Mouse (Mus musculus) natural killer cell, adult 2 months (primary cell): ENCODE data around the gene Frmd4a.
"Not testable (repeated sequence)": the region's sequence is repeated elsewhere in the genome, so short reads cannot be mapped to it uniquely, and the experiment has no call there.

Source experiments
- DNase-seq, 2 experiments: peaks; one replicate each; pipeline ENCODE4 v3.0.0; 2022; ENCODE audit warnings: low spot score in 2 of 2

Frmd4a gene

DNA sequence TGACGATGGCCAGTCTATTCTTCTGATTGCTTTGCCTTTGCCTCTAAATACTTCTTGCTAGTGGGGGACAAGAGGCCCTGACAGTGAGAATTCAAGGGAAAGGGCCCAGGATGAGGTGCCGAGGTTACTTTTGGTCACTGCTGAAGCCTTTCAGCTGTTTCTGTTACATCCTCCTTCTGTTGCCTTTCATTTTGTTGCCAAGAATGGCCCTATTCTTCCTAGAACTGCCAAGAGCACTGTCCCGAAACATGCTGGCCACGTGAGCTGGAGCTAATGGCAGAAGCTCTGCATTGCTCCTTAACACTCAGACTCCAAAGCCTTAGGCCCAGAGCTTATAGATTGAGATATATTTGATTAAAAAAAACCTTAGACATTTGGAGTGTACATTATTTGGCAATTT is 178.5 kb downstream of the Frmd4a start:
- no peak for DNase-seq

GRCm38 (mm10) chr2:4209234-4209633 is 191.7 kb downstream of the Frmd4a start:
- DNase-seq = no peak

- DNase-seq = no peak
Observed at GRCm38 (mm10) chr2:4222497-4222828, 204.9 kb downstream of the Frmd4a start.

GRCm38 (mm10) chr2:4223316-4223715 is 205.8 kb downstream of the Frmd4a start:
- DNase-seq = no peak

- no peak for DNase-seq
Observed at GRCm38 (mm10) chr2:4226941-4227558, 209.5 kb downstream of the Frmd4a start.

DNA sequence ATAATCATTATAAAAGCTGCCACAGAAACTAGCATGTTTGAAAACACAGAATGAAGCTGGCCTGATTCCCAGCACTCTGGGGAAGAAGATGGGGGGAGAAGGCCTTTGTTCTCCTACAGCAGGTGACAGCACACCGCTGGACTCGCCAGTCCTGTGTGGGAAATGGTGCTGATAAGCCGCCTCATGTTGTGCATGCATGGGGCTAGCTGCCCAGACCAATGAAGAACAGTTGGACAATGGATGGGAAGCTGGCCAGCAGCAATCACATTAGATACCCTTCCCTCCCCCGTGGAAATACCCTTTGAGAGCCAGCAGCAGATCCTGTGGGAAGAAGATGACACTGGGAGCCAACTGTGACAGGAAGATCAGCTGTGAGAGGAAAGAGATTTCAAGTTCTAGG is 210.0 kb downstream of the Frmd4a start:
- no peak for DNase-seq

DNA sequence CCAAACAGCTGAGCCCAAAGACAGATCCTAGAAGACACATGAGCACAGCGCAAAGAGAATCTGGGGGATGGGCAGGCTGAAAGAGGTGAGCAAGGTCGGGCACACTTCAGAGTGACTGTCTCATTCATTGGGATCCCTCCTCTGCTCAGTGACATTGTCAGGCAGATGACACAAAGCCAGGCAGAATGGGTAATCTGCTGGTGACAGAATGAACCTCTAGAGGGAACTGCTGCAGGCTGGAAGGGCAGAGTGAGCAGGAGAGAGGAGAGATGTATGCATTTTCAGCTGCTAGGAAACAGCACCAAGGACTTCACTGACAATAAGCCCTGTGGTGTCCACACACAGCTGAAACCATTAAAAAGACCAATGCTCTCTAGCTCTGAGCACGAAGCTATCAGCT is 211.0 kb downstream of the Frmd4a start:
- DNase-seq = no peak

- DNase-seq = no peak
Observed at GRCm38 (mm10) chr2:4232335-4232734, 214.8 kb downstream of the Frmd4a start.

DNA sequence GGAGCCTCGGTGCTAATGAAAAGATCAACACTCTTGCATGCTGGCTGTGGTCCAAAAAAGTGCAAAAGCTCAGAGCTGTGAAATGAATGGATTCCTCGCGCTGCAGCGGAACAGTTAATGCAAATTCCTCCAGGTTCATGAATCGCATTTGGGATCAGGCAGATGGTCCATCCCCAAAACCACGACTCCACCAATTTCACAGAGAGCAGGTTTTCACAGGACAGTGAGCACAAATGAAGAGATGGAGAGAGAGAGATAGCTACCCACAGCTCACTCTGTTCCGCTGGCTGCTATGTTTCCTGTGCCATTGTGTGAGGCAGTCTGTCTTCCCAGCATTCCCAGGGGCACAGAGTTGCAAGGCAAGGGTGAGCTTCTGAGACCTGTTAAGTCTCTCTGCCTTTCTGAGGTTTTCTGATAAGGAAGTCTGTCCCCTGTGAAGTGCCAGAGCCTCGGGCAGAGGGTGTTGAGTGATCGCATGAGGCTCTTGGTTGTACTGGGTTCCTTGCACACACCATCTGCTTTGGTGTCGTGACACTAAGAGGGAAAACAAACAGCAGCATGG is 215.3 kb downstream of the Frmd4a start:
- DNase-seq = no peak

DNA sequence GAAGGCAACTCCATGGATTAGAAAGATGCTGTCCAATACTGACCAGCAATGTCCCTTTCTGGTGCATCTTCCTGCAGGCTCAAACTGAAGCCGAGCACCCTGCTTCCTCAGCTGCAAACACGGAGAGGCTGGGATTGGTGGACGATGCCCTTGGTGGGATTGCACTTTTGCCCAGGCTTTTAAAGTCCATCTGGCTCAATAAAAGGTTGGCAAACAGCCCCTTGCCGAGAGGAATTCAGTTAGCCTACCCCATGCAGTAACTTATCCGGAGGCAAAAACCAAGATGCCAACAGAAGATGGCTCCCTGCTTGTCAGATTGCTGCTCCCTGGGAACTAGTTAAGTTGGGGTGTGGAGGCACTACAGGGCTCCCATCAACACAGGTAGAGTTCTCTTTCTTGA is 220.2 kb downstream of the Frmd4a start:
- no peak for DNase-seq

DNA sequence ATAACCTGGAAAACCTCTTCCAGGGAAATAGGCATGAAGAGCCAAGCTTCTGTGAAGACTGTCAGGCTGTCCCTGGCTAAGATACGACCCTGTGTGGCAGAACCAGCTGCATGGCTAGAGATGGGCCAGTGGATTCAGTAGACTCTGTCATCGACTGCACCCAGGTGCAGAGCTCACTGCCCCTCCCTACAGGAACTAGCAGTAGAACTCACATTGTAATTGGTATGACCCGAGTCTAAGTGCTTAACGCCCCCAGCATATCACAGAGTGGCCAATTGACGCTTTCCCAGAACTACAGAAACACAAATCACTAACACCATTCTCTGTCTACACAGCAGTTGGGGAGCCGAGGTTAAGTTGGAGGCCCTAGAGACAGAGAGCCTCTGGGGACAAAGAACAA is 232.2 kb downstream of the Frmd4a start:
- DNase-seq = no peak

GRCm38 (mm10) chr2:4252541-4253291 is 235.2 kb downstream of the Frmd4a start:
- DNase-seq = no peak

DNA sequence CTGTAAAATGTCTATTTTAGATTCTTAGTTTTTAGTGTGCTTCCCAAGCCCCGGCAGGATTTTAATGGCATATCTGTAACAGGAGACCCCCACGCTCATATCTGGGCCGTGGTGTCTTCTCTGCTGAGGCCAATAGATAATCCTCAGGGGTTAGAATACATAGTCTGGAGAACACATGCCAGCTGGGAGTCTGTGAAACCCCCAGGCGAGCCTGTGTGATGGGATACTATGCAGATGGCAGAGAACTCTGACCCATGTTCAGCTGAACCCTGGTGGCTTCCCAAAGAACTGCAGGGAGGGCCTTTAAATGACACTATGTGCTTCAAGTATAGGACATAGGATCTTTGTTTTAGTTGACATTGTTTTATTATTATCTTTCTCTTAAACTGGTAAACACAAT is 235.8 kb downstream of the Frmd4a start:
- no peak for DNase-seq

DNA sequence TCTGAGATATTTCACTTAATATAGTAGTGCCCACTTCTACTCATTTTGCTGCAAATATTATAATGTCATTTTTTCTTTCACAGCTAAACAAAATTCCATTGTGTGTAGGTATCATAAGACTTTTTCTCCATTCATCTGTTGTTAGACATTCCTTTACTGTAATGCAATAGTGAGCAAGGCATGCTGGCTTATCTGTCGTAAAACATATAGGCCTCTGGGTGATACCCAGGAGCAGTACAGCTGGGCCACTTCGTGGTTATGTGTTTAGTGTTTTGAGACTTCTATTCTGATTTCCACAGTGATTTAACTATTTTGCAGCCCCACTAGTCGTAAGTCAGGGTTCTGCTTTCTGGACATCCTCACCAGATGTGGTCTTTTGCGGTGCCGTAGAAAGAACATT is 236.6 kb downstream of the Frmd4a start:
- no peak for DNase-seq

- no peak for DNase-seq
Observed at GRCm38 (mm10) chr2:4256242-4256641, 238.7 kb downstream of the Frmd4a start.

GRCm38 (mm10) chr2:4257604-4258003 is 240.1 kb downstream of the Frmd4a start:
- DNase-seq = no peak

GRCm38 (mm10) chr2:4258803-4259202 is 241.3 kb downstream of the Frmd4a start:
- not testable (repeated sequence) for DNase-seq

GRCm38 (mm10) chr2:4260324-4261058 is 243.0 kb downstream of the Frmd4a start:
- no peak for DNase-seq

GRCm38 (mm10) chr2:4262667-4263066 is 245.2 kb downstream of the Frmd4a start:
- no peak for DNase-seq

DNA sequence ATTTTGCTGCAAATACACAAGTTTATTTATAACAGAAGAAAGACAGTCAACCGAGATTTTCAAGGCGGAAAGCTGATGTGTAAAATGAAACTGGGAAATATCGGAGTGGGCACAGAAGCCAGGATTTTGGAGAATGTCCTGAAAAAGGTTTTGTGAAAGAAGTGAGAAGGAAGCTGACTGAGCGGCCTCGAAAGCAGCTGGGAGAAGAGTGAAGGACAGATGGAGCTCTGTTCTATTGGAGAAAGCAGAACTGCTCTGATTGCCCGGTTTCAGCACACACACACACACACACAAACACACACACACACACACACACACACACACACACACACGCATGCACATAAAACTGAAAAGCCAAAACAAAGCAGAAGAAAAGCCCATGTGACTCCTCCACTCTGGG is 249.9 kb downstream of the Frmd4a start:
- no peak for DNase-seq

DNA sequence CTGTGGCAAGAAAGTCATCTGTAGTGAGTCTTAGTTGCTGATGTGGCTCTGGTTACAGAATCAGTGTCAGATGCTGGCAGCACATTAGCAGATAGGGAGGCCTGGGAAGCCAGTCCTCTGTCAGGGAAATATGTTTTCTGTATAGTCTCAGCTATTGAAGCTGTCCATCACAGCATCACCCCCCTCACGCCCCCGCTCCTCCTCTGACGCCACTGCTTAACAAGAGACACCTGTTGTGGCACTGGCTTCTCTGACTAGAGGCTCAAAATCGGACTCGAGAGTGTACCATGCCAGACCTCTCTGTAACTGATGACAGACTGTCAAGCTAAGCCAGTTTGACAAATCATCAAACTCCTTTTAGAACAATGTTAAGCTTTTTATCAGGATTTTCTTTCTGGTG is 265.3 kb downstream of the Frmd4a start:
- DNase-seq = no peak

GRCm38 (mm10) chr2:4285693-4286291 is 268.3 kb downstream of the Frmd4a start:
- DNase-seq = no peak
